In the genomic region with DNA sequence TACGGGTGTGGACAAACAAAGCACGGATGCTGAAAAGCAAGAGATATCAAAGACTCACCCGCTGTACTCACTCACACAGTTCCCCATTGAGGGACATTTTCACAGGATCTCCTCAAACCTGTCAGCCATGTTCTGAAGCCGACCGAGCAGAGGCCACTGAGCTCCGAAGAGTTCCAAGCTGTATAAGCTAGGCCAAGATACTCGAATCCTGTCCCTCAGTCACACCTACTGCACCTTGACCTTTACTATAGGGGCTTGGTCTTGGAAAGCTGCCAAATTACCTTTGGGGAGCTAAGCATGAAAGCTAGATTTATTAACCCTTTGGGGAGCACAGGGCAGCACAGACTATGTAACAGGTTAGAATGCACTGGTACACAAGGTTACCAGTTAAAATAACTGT, we compare ENCODE assay signal across 11 mouse cellular contexts.
"Had no signal": no experiment of that assay in that cellular context is flagged by ENCODE, and none has a peak within 500 bp of the region (broad histone marks: within the 10 kb centered on the region; RNA-seq: fewer than 3 reads in every experiment).

No protein-coding gene starts in this region.

- H3K36me3 ChIP-seq: midbrain, embryonic 13.5 days had no signal

- H3K27me3 ChIP-seq: limb, embryonic 12.5 days; lung, embryonic 15.5 days; midbrain, embryonic 13.5 days had no signal

- H3K4me3 ChIP-seq: layer of hippocampus, adult 2 months; limb, embryonic 12.5 days; lung, embryonic 15.5 days; midbrain, embryonic 13.5 days had no signal

- H3K4me1 ChIP-seq: midbrain, embryonic 13.5 days had no signal

- H3K9me3 ChIP-seq: limb, embryonic 12.5 days; lung, embryonic 15.5 days; midbrain, embryonic 13.5 days had no signal

- H3K9ac ChIP-seq: limb, embryonic 12.5 days; liver, embryonic 14.5 days; lung, embryonic 15.5 days; midbrain, embryonic 13.5 days had no signal

- ATAC-seq: inflammation-experienced regulatory T-cells, adult 6 months; midbrain, embryonic 13.5 days had no signal

- H3K27ac ChIP-seq: limb, embryonic 12.5 days; liver, embryonic 14.5 days; lung, embryonic 15.5 days; midbrain, embryonic 13.5 days had no signal

- DNase-seq: kidney, adult 8-10 months; kidney, postnatal 36 days; lung, postnatal 14 days; right cerebral cortex, postnatal 14 days; thymus, postnatal 4 days had no signal

- H3K4me2 ChIP-seq: limb, embryonic 12.5 days; lung, embryonic 15.5 days; midbrain, embryonic 13.5 days had no signal
